Mouse (Mus musculus) midbrain, postnatal 0 days (tissue): ENCODE data around the gene Duox2. TPM values are rescaled to one million over a fixed set of nuclear protein-coding genes. Genes with fewer than 3 reads are reported as not detected.
A peak's percentile ranks its signal among the peaks of the same experiment; 100 is the strongest.

Experiments
- ATAC-seq: fragments of 200-750 bp; cut with Nextera tagmentation; 2 replicates; pipeline ENCODE4 v1.8.0; 2017; ENCODE audit warnings: moderate number of reproducible peaks, mild to moderate bottlenecking, moderate TSS enrichment, moderate library complexity; ENCODE audit not compliant: low FRiP score
- DNase-seq: peaks from one replicate; pipeline ENCODE4 v3.0.0-alpha.2; 2015; ENCODE audit warnings: low spot score
- H3K27ac ChIP-seq: fragments of 300-500 bp; sonication (generic); 2 replicates; pipeline ENCODE4 v1.5.1; 2014; ENCODE audit warnings: low read depth, mild to moderate bottlenecking, low read length, mixed read lengths
- H3K27me3 ChIP-seq: fragments of 300-500 bp; sonication (generic); 2 replicates; pipeline ENCODE4 v1.6.1; 2014; ENCODE audit warnings: low read length, control low read depth, mixed read lengths; ENCODE audit not compliant: insufficient read depth
- H3K36me3 ChIP-seq: fragments of 300-500 bp; sonication (generic); 2 replicates; pipeline ENCODE4 v1.6.1; 2014; ENCODE audit warnings: low read length, control low read depth, mixed read lengths; ENCODE audit not compliant: insufficient read depth
- H3K4me1 ChIP-seq: fragments of 300-500 bp; sonication (generic); 2 replicates; pipeline ENCODE4 v1.6.1; 2014; ENCODE audit warnings: mild to moderate bottlenecking, control low read depth, antibody characterized with exemption, low read length, mixed read lengths; ENCODE audit not compliant: insufficient read depth
- H3K4me2 ChIP-seq: fragments of 300-500 bp; sonication (generic); 2 replicates; pipeline ENCODE4 v1.6.1; 2014; ENCODE audit warnings: low read depth, mild to moderate bottlenecking, low read length, mixed read lengths; ENCODE audit not compliant: poor library complexity, severe bottlenecking
- H3K4me3 ChIP-seq: fragments of 300-500 bp; sonication (generic); 2 replicates; pipeline ENCODE4 v1.5.1; 2014; ENCODE audit warnings: low read depth, mild to moderate bottlenecking, low read length, moderate library complexity
- H3K9ac ChIP-seq: fragments of 300-500 bp; sonication (generic); replicated peaks from 2 replicates; pipeline ENCODE4 v1.6.1; 2014; ENCODE audit warnings: mild to moderate bottlenecking, low read length, moderate library complexity, mixed read lengths; ENCODE audit not compliant: poor library complexity, severe bottlenecking
- H3K9me3 ChIP-seq: fragments of 300-500 bp; sonication (generic); 2 replicates; pipeline ENCODE4 v1.6.1; 2016; ENCODE audit warnings: low read length, control low read depth
- CTCF ChIP-seq: IDR thresholded peaks from 2 replicates; pipeline ENCODE4 v1.5.1; 2016; ENCODE audit warnings: antibody characterized with exemption, mild to moderate bottlenecking
- WGBS: fragments of 180-500 bp; shearing (Covaris S2); extraction: QIAGEN DNeasy Blood & Tissue Kit; methylation state at CpG from one replicate; pipeline ENCODE4 v1.1.7; 2014; 5-methylcytosine and 5-hydroxymethylcytosine counted together
- polyA plus RNA-seq: library from polyadenylated mRNA; unstranded; fragments of >200 nt; fragmentation: Nextera tagmentation; extraction: Ambion mirVana; gene quantifications from 2 replicates; pipeline ENCODE4 v1.2.1, GENCODE M21; 2015
- total RNA-seq: library from RNA; depleted of rRNA; stranded (reverse); fragments of >200 nt; gene quantifications from 2 replicates; pipeline ENCODE4 v1.2.3, GENCODE M21; 2014

Duox2 gene
- total and polyA plus RNA-seq, 2 experiments from 2014 or later: 0.05 to 0.17 TPM

DNA sequence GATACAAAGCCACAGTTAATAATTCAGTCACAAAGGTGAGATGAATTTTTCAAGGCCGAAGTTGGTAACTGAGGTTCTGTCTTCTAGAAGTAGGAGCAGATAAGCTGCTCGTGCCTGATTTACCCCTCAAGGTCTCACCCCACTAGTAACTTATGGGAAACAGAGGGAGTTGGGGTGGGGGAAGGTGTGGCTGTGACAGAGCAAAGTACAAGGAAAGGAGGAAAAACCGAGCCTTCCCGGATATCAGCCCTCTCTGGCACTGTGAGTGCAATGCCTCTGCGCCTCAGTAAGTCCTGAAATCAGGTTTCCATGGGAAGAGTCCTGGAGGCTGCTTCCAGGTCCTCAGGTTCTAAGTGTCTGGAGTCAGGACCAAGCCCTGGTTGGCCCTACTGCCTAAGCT lies 37.5 kb downstream of the Duox2 start:
- TF ChIP-seq CTCF: no peak
- DNase-seq (no peak), ATAC-seq (no peak)
- Histone ChIP-seq H3K4me2 (no peak overlapping the region), H3K36me3 (no peaks in the 10 kb centered on the region), H3K27me3 (no peaks in the 10 kb centered on the region), H3K4me3 (no peak overlapping the region), H3K9me3 (no peaks in the 10 kb centered on the region), H3K27ac (no peak overlapping the region), H3K4me1 (peaks cover 4% of the 10 kb centered on the region; the same call in 1 of the 2 replicates), H3K9ac (no peak overlapping the region)
- 89% methylated on average over 5 of the region's 5 CpGs for WGBS

DNA sequence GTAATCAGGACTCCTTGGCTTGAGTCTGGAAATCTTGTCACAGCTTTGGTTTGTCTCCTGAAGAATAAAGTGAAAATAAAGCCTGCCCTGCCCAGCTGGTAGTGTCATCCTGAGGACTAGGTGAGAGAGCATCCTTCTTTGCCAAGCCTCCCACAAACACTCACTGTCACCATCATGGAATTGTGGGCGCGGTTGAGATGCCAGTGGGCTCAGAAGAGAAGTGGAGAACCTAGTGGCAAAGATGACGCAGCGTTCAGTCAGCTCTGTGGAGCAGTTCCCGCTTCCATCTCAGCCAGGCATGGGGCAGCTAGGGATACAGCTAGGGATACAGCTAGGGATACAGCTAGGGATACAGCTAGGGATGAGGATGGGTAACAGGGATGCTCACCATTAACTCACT lies 42.3 kb downstream of the Duox2 start:
- Histone ChIP-seq H3K27me3 (no peaks in the 10 kb centered on the region), H3K9ac (no peak overlapping the region), H3K4me1 (no peaks in the 10 kb centered on the region), H3K36me3 (no peaks in the 10 kb centered on the region), H3K27ac (no peak overlapping the region), H3K9me3 (no peaks in the 10 kb centered on the region), H3K4me3 (no peak overlapping the region), H3K4me2 (no peak overlapping the region)
- whole genome bisulfite sequencing: 92% methylated on average over 5 of the region's 5 CpGs
- no peak for ATAC-seq
- no peak for TF ChIP-seq CTCF
- no peak for DNase-seq

GRCm38 (mm10) chr2:122247786-122248185 lies 50.5 kb downstream of the Duox2 start:
- ATAC-seq: no peak
- no peak overlapping the region for H3K27ac ChIP-seq
- no peak overlapping the region for H3K4me3 ChIP-seq
- H3K9ac ChIP-seq: no peak overlapping the region
- WGBS: 87% methylated on average over 10 of the region's 10 CpGs
- H3K4me2 ChIP-seq: no peak overlapping the region
- no peaks in the 10 kb centered on the region for H3K9me3 ChIP-seq
- no peaks in the 10 kb centered on the region for H3K4me1 ChIP-seq
- no peaks in the 10 kb centered on the region for H3K27me3 ChIP-seq
- peaks cover 3% of the 10 kb centered on the region; the same call in 1 of the 2 replicates for H3K36me3 ChIP-seq
- DNase-seq: no peak
- TF ChIP-seq CTCF: no peak

GRCm38 (mm10) chr2:122243671-122244131 lies 54.5 kb downstream of the Duox2 start:
- peak; percentile 91 for TF ChIP-seq CTCF
- no peak overlapping the region for H3K4me2 ChIP-seq

DNA sequence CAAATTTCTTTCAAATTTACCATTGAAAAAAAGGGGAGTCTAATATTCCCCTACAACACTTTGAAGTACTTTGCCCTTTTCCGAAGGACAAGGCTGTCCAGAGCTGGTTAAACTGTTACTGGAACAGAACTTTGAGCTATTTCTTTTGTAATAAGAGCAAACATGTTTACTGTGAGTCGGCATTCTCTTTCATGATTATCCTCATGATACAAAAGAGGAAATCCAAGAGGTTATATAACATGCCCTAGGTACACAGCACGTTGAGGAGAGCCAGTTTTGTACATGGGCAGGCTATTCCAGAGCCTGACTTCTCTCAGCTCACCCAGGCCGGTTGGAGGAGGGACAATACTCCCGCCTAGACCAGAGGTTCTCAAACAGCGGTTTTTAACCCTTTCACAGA lies 56.3 kb downstream of the Duox2 start:
- TF ChIP-seq CTCF: no peak
- Histone ChIP-seq H3K4me1 (no peaks in the 10 kb centered on the region), H3K9ac (no peak overlapping the region), H3K36me3 (no peaks in the 10 kb centered on the region), H3K4me2 (no peak overlapping the region), H3K9me3 (no peaks in the 10 kb centered on the region), H3K27me3 (no peaks in the 10 kb centered on the region), H3K27ac (no peak overlapping the region), H3K4me3 (no peak overlapping the region)
- DNase-seq: no peak
- no peak for ATAC-seq
- 68% methylated on average over 6 of the region's 6 CpGs for WGBS

More at GRCm38 (mm10) chr2:122243671-122244131, 54.5 kb downstream of the Duox2 start:
- peak; percentile 75; the same call in 1 of the 2 replicates for ATAC-seq
- Histone ChIP-seq H3K36me3 (peaks cover 3% of the 10 kb centered on the region; the same call in 1 of the 2 replicates), H3K9ac (no peak overlapping the region), H3K4me1 (no peaks in the 10 kb centered on the region), H3K9me3 (no peaks in the 10 kb centered on the region), H3K27ac (no peak overlapping the region), H3K27me3 (no peaks in the 10 kb centered on the region), H3K4me3 (no peak overlapping the region)
- 9% methylated on average over 3 of the region's 3 CpGs for WGBS
- peak; percentile 80 for DNase-seq

- no peaks in the 10 kb centered on the region for H3K36me3 ChIP-seq
- H3K4me1 ChIP-seq: no peaks in the 10 kb centered on the region
- H3K9me3 ChIP-seq: no peaks in the 10 kb centered on the region
- H3K27me3 ChIP-seq: no peaks in the 10 kb centered on the region
- DNase-seq (no peak), ATAC-seq (no peak)
- TF ChIP-seq CTCF: no peak
- WGBS: 90% methylated on average over 4 of the region's 4 CpGs
- H3K9ac ChIP-seq: no peak overlapping the region
- no peak overlapping the region for H3K4me3 ChIP-seq
- no peak overlapping the region for H3K4me2 ChIP-seq
- no peak overlapping the region for H3K27ac ChIP-seq
These were observed 57.0 kb downstream of the Duox2 start for GRCm38 (mm10) chr2:122241226-122241625.
